Mouse (Mus musculus) splenic B cell, adult 2 months (primary cell): ENCODE data around the gene Rpl38.

Experiments
- DNase-seq: peaks from one replicate; pipeline ENCODE4 v3.0.0-alpha.2; 2011; ENCODE audit warnings: low read depth, low spot score
- H3K27me3 ChIP-seq: 2 replicates; pipeline ENCODE4 v1.6.1; 2012; ENCODE audit warnings: mild to moderate bottlenecking, low read length, moderate library complexity, mixed read lengths; ENCODE audit not compliant: control insufficient read depth, poor library complexity, insufficient read depth, severe bottlenecking
- H3K36me3 ChIP-seq: 2 replicates; pipeline ENCODE4 v1.6.1; 2012; ENCODE audit warnings: mild to moderate bottlenecking, low read length, moderate library complexity, mixed read lengths; ENCODE audit not compliant: control insufficient read depth, poor library complexity, insufficient read depth, severe bottlenecking

Rpl38 gene

DNA sequence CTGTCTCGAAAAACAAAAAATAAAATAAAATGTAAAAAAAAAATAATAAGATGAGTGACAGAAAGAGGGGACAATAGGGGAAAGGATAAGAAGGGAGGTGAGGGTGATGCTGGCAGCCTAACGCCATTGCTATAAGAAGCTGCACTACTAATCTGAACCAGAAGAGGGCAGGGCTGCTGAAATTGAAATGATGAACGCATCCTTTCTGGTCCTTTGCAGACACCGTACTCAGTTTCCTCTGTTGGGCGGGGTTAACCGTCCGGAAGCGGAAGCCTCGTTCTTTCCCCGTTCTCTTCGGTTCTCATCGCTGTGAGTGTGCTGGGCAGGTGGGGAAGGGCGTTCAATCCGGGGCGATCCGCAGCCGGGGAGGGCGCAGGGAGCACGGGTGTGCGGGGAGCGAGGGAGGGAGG is at the start of gene Rpl38:
TSS of gene Rpl38 (plus strand) at position 224 of the 410 bp plus-strand sequence.
- Histone ChIP-seq H3K36me3 (peaks cover 15% of the 10 kb centered on the region), H3K27me3 (no peaks in the 10 kb centered on the region)
- DNase-seq, result peak; percentile 98

DNA sequence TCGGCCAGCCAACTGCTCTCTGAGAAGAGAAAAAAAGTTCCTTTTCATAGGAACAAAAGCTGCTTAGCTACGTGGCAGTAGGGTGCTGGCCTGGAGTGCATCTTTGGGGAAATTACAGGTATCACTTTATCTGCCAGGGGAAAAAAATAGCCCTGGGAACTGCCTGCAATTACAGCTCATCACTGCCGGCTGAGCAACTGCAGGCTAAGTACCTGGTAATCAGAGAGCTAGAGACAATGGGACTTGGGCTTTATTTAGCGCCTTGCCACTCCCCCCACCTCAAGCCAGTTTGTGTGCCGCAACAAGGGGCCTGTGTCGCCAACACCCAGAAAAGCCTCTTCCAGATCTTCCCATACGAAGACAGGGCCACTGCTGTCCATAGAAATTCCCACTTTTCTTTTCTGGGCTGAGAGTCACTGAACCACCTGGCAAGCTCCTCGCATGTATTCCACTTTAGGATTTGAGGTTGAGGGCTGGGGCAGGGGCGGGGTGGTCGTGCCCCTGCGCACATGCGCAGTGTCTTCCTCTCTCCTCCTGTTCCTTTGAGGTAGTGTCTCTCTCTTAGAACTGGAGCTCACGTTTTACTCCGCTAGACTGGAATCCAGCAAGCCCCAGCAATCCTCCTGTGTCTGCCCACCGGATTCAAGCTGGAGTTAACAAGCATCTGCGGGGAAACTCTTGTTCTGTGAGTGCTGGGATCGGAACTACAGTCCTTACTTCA is 49.5 kb upstream of the Rpl38 start:
- no peaks in the 10 kb centered on the region for H3K36me3 ChIP-seq
- no peaks in the 10 kb centered on the region; the same call in none of the 2 replicates for H3K27me3 ChIP-seq

DNA sequence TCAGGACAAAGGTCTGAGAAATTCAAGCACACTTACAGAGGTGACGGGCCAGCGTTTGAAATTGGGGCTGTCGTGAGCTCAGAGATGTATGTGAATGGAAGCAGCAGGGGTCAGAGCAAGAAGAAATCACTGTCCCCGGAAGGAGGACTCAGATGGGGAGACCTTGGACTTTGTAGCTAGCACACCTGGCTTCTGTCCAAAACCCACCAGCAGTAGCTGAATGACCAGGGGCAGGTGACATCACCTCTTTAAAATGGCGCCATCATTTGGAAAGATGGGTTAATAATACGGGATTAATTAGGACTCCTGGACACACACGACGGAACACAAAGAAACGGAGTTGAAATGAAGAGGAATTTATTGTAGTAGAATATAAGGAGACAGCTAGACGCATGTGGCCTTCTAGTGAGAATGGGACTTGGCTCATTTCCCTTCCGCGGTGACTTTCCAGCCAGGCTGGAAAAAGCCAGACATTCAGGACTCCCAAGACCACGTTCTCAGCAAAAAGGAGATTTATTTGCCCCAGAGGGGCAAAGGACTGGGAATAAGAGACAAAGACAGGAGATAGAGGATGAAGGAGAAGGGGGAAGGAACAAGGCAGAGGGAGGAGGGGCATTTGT is 42.1 kb upstream of the Rpl38 start:
- DNase-seq, result no peak
- Histone ChIP-seq H3K27me3 (no peaks in the 10 kb centered on the region; the same call in 1 of the 2 replicates), H3K36me3 (no peaks in the 10 kb centered on the region)

More for the DNA sequence above, 49.5 kb upstream of the Rpl38 start:
- DNase-seq, result no peak

DNA sequence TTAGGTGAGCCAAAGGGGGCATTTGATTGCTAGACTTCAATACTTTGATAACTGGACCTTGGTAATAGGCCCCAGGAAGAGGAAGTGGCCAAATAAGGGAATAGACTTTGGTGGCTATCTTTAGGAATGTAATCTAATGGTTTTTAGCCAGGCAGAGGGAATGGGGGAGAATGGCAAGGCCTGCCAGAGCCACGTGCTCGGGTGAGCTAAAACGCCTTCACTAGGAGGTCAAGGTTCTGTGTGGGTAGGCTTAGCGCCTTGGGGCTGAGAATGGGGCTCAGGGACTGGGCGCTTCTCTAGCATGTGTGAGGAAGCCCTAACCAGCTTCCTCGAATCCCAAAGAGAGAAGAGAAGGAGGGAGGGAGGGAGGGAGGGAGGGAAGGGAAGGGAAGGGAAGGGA is 41.3 kb upstream of the Rpl38 start:
- DNase-seq, result no peak
- Histone ChIP-seq H3K27me3 (no peaks in the 10 kb centered on the region; the same call in 1 of the 2 replicates), H3K36me3 (no peaks in the 10 kb centered on the region)

DNA sequence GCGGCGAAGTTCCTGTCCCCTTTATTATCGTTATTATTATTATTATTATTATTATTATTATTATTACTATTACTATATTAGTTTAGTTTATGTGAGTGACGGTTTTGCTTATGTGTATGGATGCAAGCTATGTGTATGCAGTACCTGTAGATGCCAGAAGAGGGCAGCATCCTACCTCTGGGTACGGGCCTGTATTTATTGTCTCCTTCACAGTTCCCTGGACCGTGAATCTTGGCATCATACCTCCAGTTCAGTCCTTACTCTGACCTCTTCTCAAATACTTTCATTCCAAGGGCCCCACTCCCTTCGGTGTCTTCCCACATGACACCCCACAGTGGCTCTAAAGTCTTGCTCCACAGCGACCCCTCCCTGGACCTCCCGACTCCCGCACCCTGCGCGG is 40.3 kb upstream of the Rpl38 start:
- peak; percentile 21 for DNase-seq
- Histone ChIP-seq H3K27me3 (peaks cover under 1% of the 10 kb centered on the region; the same call in 1 of the 2 replicates), H3K36me3 (no peaks in the 10 kb centered on the region)

DNA sequence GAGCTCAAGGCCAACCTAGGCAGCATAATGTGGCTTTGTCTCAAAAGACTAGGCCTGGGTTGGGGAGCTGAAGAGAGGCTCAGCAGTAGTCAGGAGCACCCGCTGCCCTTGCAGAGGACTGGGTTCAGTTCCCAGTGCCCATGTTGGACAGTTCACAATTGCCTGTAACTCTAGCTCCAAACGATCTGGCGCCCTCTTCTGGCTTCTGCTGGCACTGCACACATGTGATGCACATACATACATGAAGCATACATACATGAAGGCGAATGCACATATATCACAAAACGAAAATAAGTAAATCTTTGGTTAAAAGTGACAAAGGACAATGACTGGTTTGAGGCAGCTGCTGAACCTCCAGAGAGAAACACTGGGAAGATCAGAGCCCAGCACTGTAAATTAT is 38.3 kb upstream of the Rpl38 start:
- Histone ChIP-seq H3K27me3 (peaks cover 3% of the 10 kb centered on the region; the same call in 1 of the 2 replicates), H3K36me3 (no peaks in the 10 kb centered on the region)
- DNase-seq, result peak; percentile 12

DNA sequence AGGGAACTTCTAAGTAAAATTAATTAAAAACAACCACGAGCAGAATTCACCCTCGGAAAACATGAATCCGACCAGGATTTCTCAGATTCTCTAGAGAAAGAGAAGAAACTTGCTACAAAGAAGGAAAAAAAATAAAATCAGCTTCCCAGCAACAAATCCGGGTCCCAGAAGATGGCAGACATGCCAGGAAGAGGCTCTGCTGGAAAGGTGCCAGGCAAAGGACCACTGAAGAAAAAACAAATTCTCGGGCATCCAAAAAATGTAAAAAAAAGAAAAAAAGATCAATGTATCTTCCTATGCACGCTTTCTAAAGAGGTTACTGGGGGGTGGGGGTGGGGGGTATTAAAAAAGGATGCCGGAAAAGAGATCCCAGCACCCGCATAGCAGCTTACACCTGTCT is 36.1 kb upstream of the Rpl38 start:
- Histone ChIP-seq H3K27me3 (peaks cover 3% of the 10 kb centered on the region; the same call in 1 of the 2 replicates), H3K36me3 (no peaks in the 10 kb centered on the region)
- no peak for DNase-seq

DNA sequence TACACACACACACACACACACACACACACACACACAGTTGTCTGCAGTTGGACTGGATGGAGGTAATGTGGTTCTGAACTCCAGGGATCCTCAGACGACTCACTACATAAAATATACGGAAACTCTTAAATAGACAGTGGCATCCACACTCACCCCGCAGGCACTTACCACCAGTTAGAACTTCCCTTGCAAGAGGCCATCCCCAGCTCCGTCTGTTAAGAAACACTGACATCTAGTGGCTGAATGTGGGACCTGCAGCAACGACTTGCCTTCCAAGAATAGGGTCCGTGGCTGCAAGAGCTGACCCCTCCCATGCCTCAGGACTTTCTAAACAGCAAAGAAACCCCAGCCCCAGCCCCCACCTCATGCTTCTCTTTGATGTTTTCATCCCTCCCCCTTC is 32.0 kb upstream of the Rpl38 start:
- no peaks in the 10 kb centered on the region for H3K36me3 ChIP-seq
- peak; percentile 82 for DNase-seq
- peaks cover 3% of the 10 kb centered on the region for H3K27me3 ChIP-seq

DNA sequence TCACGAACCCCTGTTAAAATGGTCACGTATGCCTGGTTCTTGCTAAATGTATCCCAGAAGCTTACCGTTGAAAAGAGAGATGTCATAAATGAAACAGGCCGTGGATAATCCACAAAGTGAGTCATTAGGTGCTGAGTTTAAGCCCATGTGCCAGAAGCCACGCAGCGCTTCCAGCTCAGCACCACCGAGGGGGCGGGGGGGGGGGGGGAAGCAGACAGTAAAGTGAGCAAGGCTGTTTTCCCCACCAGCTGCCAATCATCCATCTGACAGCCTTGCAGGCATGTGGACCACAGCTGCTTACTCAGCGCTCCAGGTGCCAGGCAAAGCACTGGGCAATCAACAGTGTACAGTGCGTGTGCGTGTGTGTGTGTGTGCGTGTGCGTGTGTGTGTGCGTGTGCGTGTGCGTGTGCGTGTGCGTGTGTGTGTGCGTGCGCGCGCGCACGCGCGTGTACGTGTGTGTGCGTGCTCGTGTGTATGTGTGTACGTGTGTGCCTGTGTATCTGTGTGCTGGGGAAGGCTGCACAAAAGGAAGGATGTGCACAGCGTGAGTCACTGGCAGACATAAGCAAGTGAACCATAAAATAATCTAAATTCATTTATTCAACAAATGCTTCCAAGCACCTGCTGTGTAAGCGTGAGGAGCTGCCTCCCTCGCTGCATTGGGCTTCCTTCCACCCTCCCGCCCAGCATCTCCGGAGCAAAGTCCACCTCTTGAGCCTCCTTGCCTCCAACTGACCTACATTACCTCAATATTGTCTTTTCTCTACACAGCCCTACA is 31.4 kb upstream of the Rpl38 start:
- peaks cover 3% of the 10 kb centered on the region for H3K27me3 ChIP-seq
- no peaks in the 10 kb centered on the region for H3K36me3 ChIP-seq
- no peak for DNase-seq

DNA sequence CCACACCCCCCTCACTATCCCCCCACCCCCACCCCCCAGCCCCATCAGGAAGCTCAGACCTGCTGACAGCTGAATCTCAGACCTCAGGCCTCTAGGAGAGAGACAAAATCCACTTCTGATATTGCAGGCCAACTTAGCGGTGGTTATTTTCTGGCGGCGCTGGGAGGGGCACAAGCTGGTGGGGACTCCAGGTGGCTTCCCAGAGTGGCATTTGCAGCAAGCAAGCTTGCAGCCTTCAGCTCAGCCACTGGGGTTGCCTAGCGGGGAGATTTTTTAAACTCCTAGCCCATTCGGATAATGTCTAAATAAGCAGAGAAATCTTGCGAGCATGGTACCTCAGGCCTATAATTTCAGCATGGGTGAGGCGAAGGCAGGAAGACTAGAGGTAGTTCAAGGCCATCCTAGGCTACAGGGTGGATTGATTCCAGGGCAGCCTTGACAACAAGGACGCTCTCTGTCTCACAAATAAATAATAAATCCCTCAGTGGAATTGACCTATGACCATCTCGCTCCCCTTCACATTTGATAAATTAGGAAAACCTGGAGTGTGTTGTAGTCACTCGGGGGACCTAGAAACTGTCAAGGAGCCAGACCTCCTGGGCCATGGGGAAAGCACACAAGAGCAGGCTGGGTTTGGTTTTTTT is 29.6 kb upstream of the Rpl38 start:
- Histone ChIP-seq H3K36me3 (no peaks in the 10 kb centered on the region), H3K27me3 (no peaks in the 10 kb centered on the region; the same call in 1 of the 2 replicates)
- no peak for DNase-seq

DNA sequence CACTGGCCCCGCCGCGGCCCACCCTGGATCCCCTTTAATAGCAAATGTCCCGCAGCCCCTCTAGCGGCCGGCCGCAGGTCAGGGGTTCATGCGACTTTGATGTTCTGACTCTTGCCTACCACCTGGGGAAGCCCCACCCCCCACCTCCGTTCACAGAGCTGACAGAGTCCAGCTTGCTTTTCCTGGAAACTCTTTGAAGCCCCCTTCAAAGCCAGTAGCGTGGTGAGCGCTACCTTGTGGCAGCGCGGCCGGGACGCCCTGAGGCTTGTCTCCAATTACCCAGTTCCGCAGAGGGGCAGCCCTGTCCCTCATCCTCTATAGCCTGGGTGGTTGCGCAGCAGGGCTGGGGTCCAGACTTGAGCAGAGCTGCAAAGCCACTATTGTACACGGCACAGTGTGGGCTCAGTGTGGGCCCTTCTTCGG is 28.6 kb upstream of the Rpl38 start:
- no peak for DNase-seq
- no peaks in the 10 kb centered on the region; the same call in 1 of the 2 replicates for H3K27me3 ChIP-seq
- no peaks in the 10 kb centered on the region for H3K36me3 ChIP-seq

DNA sequence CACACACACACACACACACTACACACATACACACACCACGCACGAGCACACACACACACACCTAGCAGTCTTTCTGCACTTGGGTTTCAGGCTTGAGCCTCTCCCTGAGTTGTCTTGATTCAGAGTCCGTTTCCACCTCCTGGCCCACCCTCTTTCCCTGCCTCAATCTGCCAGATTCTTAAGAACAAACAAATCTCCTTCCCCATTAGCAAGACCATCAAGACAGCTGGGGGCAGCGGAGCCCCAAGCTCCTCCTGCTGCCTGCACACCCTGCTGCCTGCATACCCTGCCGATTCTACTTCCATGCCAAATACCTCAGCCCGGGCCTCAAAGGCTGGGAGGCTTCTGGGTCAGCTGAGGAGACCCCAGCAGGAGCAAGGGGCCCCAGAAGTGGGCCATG is 27.7 kb upstream of the Rpl38 start:
- no peaks in the 10 kb centered on the region; the same call in 1 of the 2 replicates for H3K27me3 ChIP-seq
- no peaks in the 10 kb centered on the region for H3K36me3 ChIP-seq
- DNase-seq, result no peak

DNA sequence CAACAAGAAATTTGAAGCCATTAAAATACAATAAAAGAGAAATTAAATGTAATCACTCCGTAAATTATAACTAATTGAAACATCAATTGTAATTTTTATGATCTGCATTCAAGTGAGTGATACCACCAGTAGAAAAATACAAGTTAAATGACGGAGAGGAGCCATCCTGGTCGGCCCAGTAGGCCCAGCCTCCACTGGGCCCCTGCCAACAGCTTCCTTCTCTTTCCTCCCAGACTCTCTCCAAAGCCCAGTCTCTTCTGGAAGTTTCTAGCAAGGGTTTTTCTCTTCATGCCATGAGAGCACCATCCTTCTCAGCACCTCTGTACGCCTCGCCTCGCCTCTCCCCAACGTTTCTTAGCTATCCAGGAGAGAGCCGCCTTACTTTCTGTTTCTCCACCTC is 27.2 kb upstream of the Rpl38 start:
- Histone ChIP-seq H3K27me3 (no peaks in the 10 kb centered on the region; the same call in 1 of the 2 replicates), H3K36me3 (no peaks in the 10 kb centered on the region)
- no peak for DNase-seq

DNA sequence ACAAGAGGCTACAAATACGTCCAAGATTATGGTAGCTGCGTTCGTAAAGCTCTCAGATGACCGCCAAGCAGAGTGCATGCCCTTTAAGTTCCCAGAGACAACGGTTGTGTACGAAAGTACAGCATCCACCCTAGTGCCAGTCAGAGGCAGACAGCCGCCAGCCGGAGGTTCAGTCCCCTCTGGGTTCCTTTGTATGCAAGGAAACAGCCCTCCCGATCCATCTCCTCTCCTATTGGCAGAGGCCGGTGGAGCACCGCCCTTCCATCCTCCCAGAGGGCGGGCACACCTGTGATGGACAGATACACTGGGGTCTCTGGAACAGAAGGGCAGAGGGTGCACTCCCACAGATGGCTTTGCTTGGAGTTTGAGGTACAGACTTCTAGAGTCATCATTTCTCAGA is 26.1 kb upstream of the Rpl38 start:
- DNase-seq, result no peak
- Histone ChIP-seq H3K27me3 (no peaks in the 10 kb centered on the region; the same call in 1 of the 2 replicates), H3K36me3 (no peaks in the 10 kb centered on the region)
